Mouse (Mus musculus) forebrain, embryonic 11.5 days (tissue): Measurements from ENCODE around the gene Myo16. TPM values are rescaled to one million over a fixed set of nuclear protein-coding genes. Genes with fewer than 3 reads are reported as not detected.

Experiments used
- ATAC-seq: fragments of 200-750 bp; cut with Nextera tagmentation; replicated peaks from 2 replicates; pipeline ENCODE4 v1.8.0; 2017; ENCODE audit warnings: moderate TSS enrichment; ENCODE audit not compliant: low FRiP score
- DNase-seq: peaks from one replicate; pipeline ENCODE4 v3.0.0-alpha.2; 2017; ENCODE audit warnings: low spot score
- H3K27ac ChIP-seq: fragments of 300-500 bp; sonication (generic); 2 replicates; pipeline ENCODE4 v1.5.1; 2014; ENCODE audit warnings: low read depth, low read length
- H3K27me3 ChIP-seq: fragments of 300-500 bp; sonication (generic); 2 replicates; pipeline ENCODE4 v1.6.1; 2014; ENCODE audit warnings: mild to moderate bottlenecking, low read length, mixed read lengths; ENCODE audit not compliant: control insufficient read depth, insufficient read depth
- H3K36me3 ChIP-seq: fragments of 300-500 bp; sonication (generic); 2 replicates; pipeline ENCODE4 v1.6.1; 2014; ENCODE audit warnings: mild to moderate bottlenecking, low read length, moderate library complexity, mixed read lengths; ENCODE audit not compliant: control insufficient read depth, insufficient read depth
- H3K4me1 ChIP-seq: fragments of 300-500 bp; sonication (generic); replicated peaks from 2 replicates; pipeline ENCODE4 v1.6.1; 2014; ENCODE audit warnings: low read length, mixed read lengths; ENCODE audit not compliant: control insufficient read depth, insufficient read depth
- H3K4me2 ChIP-seq: fragments of 300-500 bp; sonication (generic); 2 replicates; pipeline ENCODE4 v1.6.1; 2014; ENCODE audit warnings: low read depth, mild to moderate bottlenecking, low read length, moderate library complexity, mixed read lengths; ENCODE audit not compliant: severe bottlenecking
- H3K4me3 ChIP-seq: fragments of 300-500 bp; sonication (generic); 2 replicates; pipeline ENCODE4 v1.5.1; 2014; ENCODE audit warnings: low read depth, low read length
- H3K9ac ChIP-seq: fragments of 300-500 bp; sonication (generic); 2 replicates; pipeline ENCODE4 v1.6.1; 2014; ENCODE audit warnings: low read length
- H3K9me3 ChIP-seq: fragments of 300-500 bp; sonication (generic); 2 replicates; pipeline ENCODE4 v1.6.1; 2016; ENCODE audit warnings: low read length, mixed read lengths; ENCODE audit not compliant: control insufficient read depth
- WGBS: fragments of 180-500 bp; shearing (Covaris S2); extraction: QIAGEN DNeasy Blood & Tissue Kit; methylation state at CpG from one replicate; pipeline ENCODE4 v1.1.7; 2014; 5-methylcytosine and 5-hydroxymethylcytosine counted together
- polyA plus RNA-seq: library from polyadenylated mRNA; unstranded; fragments of >200 nt; fragmentation: Nextera tagmentation; extraction: Ambion mirVana; gene quantifications from 2 replicates; pipeline ENCODE4 v1.2.1, GENCODE M21; 2014

The Myo16 gene
- polyA plus RNA-seq, 1 experiment from 2014 or later, result 1.6 TPM

DNA sequence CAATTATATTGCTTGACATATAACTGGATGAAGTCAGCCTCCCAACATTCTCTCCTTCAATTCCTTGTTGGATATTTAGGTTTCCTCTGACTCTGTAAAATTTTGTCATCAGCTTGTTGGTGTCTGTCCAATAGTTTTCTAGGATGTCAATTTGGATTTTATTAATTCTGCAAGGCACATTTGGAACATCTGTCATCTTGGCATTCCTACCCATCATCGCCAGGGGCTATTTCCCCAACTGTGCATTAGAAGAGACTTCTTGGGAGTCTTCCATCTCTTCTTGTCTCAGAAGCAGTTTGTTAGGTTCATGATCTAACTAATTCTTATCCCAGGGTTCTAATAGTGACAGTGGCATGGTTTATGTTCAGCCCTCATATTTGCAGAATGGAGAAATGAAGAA is 196.7 kb downstream of the Myo16 start:
- no peak overlapping the region for H3K4me3 ChIP-seq
- no peaks in the 10 kb centered on the region for H3K36me3 ChIP-seq
- H3K9ac ChIP-seq, result no peak overlapping the region
- no peaks in the 10 kb centered on the region for H3K27me3 ChIP-seq
- no peak overlapping the region for H3K4me2 ChIP-seq
- no peaks in the 10 kb centered on the region for H3K4me1 ChIP-seq
- no peak overlapping the region for H3K27ac ChIP-seq
- 92% methylated on average over 1 of the region's 1 CpGs for WGBS
- ATAC-seq (no peak), DNase-seq (no peak)
- no peaks in the 10 kb centered on the region; the same call in 1 of the 2 replicates for H3K9me3 ChIP-seq

- Histone ChIP-seq H3K9ac (no peak overlapping the region), H3K4me2 (no peak overlapping the region), H3K4me3 (no peak overlapping the region), H3K27me3 (no peaks in the 10 kb centered on the region), H3K4me1 (peaks cover 2% of the 10 kb centered on the region; the same call in 1 of the 2 replicates), H3K27ac (no peak overlapping the region), H3K36me3 (no peaks in the 10 kb centered on the region), H3K9me3 (no peaks in the 10 kb centered on the region)
- DNase-seq (no peak), ATAC-seq (no peak)
- WGBS, result 92% methylated on average over 4 of the region's 4 CpGs
Observed at GRCm38 (mm10) chr8:10358711-10359110, 205.0 kb downstream of the Myo16 start.

GRCm38 (mm10) chr8:10362949-10363348 is 209.2 kb downstream of the Myo16 start:
- no peak for ATAC-seq
- no peaks in the 10 kb centered on the region for H3K9me3 ChIP-seq
- H3K9ac ChIP-seq, result no peak overlapping the region
- no peak overlapping the region for H3K27ac ChIP-seq
- no peaks in the 10 kb centered on the region for H3K27me3 ChIP-seq
- WGBS, result 98% methylated on average over 2 of the region's 2 CpGs
- peaks cover 2% of the 10 kb centered on the region; the same call in 1 of the 2 replicates for H3K4me1 ChIP-seq
- DNase-seq, result no peak
- no peak overlapping the region for H3K4me2 ChIP-seq
- H3K4me3 ChIP-seq, result no peak overlapping the region
- H3K36me3 ChIP-seq, result no peaks in the 10 kb centered on the region

GRCm38 (mm10) chr8:10363654-10364406 is 210.1 kb downstream of the Myo16 start:
- WGBS, result 73% methylated on average over 13 of the region's 13 CpGs
- Histone ChIP-seq H3K9me3 (no peaks in the 10 kb centered on the region), H3K27me3 (no peaks in the 10 kb centered on the region), H3K9ac (no peak overlapping the region), H3K36me3 (no peaks in the 10 kb centered on the region), H3K4me2 (no peak overlapping the region), H3K27ac (no peak overlapping the region), H3K4me3 (no peak overlapping the region), H3K4me1 (peaks cover 2% of the 10 kb centered on the region; the same call in 1 of the 2 replicates)
- ATAC-seq (no peak), DNase-seq (no peak)

GRCm38 (mm10) chr8:10366141-10366540 is 212.4 kb downstream of the Myo16 start:
- 95% methylated on average over 9 of the region's 9 CpGs for WGBS
- H3K4me1 ChIP-seq, result peaks cover 2% of the 10 kb centered on the region; the same call in 1 of the 2 replicates

DNA sequence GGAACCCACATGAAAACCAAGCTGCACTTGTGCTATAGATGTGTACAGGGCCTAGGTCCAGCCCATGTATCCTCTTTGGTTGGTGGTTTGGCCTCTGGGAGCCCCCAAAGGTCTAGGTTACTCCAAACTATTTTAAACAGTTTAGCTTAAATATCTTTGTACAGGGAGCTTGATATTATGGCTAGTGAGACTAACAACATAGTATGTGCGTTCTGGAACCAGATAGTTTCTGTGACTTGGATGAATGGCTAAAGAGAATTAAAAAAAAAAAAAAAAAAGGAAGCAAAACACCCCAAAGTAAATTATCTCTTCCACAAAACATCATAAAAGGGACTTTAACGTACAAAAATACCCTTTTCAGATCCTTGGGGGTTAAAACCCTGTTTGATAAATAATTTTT is 218.9 kb downstream of the Myo16 start:
- WGBS, result 85% methylated on average over 2 of the region's 2 CpGs

More at GRCm38 (mm10) chr8:10366141-10366540, 212.4 kb downstream of the Myo16 start:
- H3K4me3 ChIP-seq, result no peak overlapping the region
- H3K27me3 ChIP-seq, result no peaks in the 10 kb centered on the region
- no peak for ATAC-seq
- no peaks in the 10 kb centered on the region for H3K9me3 ChIP-seq
- no peak overlapping the region for H3K9ac ChIP-seq
- H3K4me2 ChIP-seq, result no peak overlapping the region
- no peaks in the 10 kb centered on the region for H3K36me3 ChIP-seq
- no peak overlapping the region for H3K27ac ChIP-seq
- DNase-seq, result no peak

GRCm38 (mm10) chr8:10387143-10387542 is 233.4 kb downstream of the Myo16 start:
- no peak overlapping the region for H3K4me3 ChIP-seq
- H3K4me1 ChIP-seq, result no peaks in the 10 kb centered on the region; the same call in 1 of the 2 replicates
- no peak overlapping the region for H3K27ac ChIP-seq
- WGBS, result 77% methylated on average over 1 of the region's 1 CpGs
- no peaks in the 10 kb centered on the region for H3K27me3 ChIP-seq
- H3K4me2 ChIP-seq, result no peak overlapping the region
- DNase-seq, result no peak
- H3K9me3 ChIP-seq, result no peaks in the 10 kb centered on the region
- H3K36me3 ChIP-seq, result no peaks in the 10 kb centered on the region
- no peak overlapping the region for H3K9ac ChIP-seq
- no peak for ATAC-seq

More for the DNA sequence above, 218.9 kb downstream of the Myo16 start:
- DNase-seq, result no peak
- no peaks in the 10 kb centered on the region for H3K27me3 ChIP-seq
- ATAC-seq, result no peak
- no peak overlapping the region for H3K4me2 ChIP-seq
- no peak overlapping the region for H3K27ac ChIP-seq
- H3K9ac ChIP-seq, result no peak overlapping the region
- no peaks in the 10 kb centered on the region for H3K9me3 ChIP-seq
- no peaks in the 10 kb centered on the region for H3K36me3 ChIP-seq
- H3K4me1 ChIP-seq, result no peaks in the 10 kb centered on the region
- no peak overlapping the region for H3K4me3 ChIP-seq

GRCm38 (mm10) chr8:10391096-10391683 is 237.5 kb downstream of the Myo16 start:
- 33% methylated on average over 7 of the region's 7 CpGs for WGBS
- ATAC-seq (peak; percentile 71), DNase-seq (no peak)
- H3K4me2 ChIP-seq, result no peak overlapping the region
- no peaks in the 10 kb centered on the region for H3K27me3 ChIP-seq
- H3K27ac ChIP-seq, result no peak overlapping the region
- no peaks in the 10 kb centered on the region for H3K36me3 ChIP-seq
- H3K9ac ChIP-seq, result no peak overlapping the region
- H3K4me3 ChIP-seq, result no peak overlapping the region
- H3K4me1 ChIP-seq, result no peaks in the 10 kb centered on the region; the same call in 1 of the 2 replicates
- no peaks in the 10 kb centered on the region for H3K9me3 ChIP-seq
